8 mouse cellular contexts compared by ENCODE assay signal in the genomic region with DNA sequence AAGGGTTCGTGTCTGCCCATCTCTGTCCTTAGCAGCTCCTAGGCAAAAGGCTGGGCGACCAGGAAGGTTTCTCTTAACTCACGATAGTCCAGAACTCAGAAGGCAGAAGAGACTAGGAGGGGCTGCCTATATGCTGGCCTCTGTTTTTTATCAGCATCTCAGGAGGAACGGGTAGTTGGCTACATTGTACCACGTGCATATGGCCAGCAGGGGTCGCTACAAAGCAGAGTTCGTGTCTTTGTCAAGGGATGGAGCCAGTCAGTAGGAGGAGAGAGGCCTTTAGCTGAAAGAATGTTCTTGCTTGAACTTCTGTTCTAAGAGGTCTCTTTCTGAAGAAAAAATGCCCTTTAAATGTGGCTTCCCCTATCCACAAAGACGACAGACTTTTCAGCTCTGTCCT. TPM values are rescaled to one million over a fixed set of nuclear protein-coding genes. Genes with fewer than 3 reads are reported as not detected.
DNase-seq lines count a peak whose midpoint lies in the region; ATAC-seq lines count a peak whose summit lies in the region.

No protein-coding gene starts in this region.

- ATAC-seq in activated CD4-positive, CD25-positive, alpha-beta regulatory T cell, adult 4 months, result no peak

- peak; percentile 87 for DNase-seq in T-cell, adult 2 months (ENCODE audit: low spot score)
- peak; percentile 72 to 75 for DNase-seq in cerebellum, postnatal 36 days
- peak; percentile 87 for DNase-seq in gastrocnemius, postnatal 10 days
- peak; percentile 95 for DNase-seq in induced T-regulatory cell, adult 2 months (ENCODE audit: low read depth)
- DNase-seq in left cerebral cortex, adult 9 months (ENCODE audit: low spot score in 2 of 2), result peak; percentile 15 to 82
- DNase-seq in mesoderm, embryonic 11.5 days (ENCODE audit: low read depth, low spot score), result peak; percentile 90
- peak; percentile 87 for DNase-seq in right cerebral cortex, postnatal 4 days

RNA-seq across cellular contexts. Expression of a gene that starts 46.1 kb away (rescaled TPM):
- total RNA-seq in gastrocnemius, postnatal 10 days (2021), result 10 to 100 TPM; 36.6 to 47.7 TPM
- polyA plus RNA-seq in activated CD4-positive, CD25-positive, alpha-beta regulatory T cell, adult 4 months (2017; shearing (Covaris generic)), result 100 to 1,000 TPM; 724 to 833 TPM

RNA-seq across cellular contexts. Expression of a gene that starts 47.2 kb away (rescaled TPM):
- total RNA-seq in gastrocnemius, postnatal 10 days (2021), result 10 to 100 TPM; 17.2 to 19.9 TPM
- 100 to 1,000 TPM; 114 to 122 TPM for polyA plus RNA-seq in activated CD4-positive, CD25-positive, alpha-beta regulatory T cell, adult 4 months (2017; shearing (Covaris generic))
